Mouse (Mus musculus): ENCODE measurements around the gene Col18a1.
"Not testable (repeated sequence)": the region's sequence is repeated elsewhere in the genome, so short reads cannot be mapped to it uniquely, and the experiment has no call there.

Col18a1 gene

DNA sequence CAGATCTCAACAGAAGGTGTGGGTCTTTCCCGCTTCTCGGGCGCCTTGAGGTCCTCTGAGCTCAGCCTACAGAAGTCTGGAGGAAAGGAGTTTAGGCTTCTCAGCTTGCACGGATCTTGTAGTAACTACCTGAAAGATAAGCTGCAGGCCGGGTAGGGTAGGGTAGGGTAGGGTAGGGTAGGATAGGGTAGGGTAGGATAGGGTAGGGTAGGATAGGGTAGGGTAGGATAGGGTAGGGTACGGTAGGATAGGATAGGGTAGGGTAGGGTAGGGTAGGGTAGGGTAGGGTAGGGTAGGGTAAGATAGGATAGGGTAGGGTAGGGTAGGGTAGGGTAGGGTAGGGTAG is 31.6 kb downstream of the Col18a1 start:
- DNase-seq, result not testable (repeated sequence)

DNA sequence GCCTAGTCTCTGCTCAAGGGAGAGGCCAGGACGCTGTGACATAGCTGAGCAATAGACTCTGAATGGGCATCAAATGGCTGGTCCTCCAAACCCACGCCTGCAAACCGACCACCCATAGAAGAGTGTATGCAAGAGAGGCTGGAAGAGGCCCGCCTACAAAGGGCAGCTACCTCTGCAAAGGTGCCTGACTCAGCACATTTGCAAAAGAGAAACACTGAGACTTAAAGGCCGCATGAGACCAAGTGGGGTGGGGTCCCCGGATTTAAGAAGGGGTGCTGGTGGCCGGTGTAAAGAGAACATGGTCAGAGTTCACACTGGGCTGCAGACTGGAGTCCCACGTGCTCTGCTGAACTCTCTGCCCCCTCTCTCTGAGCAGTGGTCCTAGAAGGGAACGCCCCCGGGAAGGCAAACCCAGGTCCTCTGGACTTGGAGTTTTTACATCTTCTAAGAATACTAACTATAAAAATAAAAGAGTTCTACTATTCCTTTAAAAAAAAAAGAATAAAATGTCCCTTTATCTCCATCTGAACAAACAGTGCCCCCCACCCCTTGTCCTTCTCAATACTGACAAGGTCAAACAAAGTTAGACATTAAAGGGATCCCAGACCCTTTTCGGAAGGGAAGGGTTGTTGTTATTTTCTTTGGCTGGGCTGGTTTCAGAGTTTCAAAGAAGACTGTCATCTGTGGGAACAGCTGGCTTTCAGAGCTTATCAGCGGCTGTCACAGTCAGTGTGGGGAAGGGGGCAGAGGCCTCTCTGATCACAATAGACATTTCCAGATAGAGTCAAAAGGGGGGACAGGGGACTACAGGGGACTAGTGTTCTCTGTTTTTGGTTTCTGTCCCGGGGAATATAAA is 32.2 kb downstream of the Col18a1 start:
- no peak for DNase-seq

DNA sequence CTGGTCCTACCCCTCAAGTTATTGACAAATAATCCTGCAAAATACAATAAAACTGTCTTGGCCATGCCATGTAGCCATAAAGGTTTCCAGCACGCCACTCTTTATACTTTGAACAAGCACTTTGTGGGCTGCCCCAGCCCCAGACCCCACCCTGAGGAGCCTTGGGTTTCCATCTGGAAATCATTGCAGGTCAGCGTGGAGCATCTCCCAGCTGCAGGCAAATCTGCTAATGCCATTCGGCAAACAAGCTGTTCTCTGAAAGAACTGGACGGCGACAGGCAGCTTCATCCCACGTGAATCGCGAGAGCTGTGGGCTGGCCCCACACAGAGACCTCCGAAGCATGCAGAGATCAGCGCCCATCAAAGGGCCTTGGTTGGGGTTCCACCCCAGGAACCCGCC is 34.2 kb downstream of the Col18a1 start:
- DNase-seq, result no peak

DNA sequence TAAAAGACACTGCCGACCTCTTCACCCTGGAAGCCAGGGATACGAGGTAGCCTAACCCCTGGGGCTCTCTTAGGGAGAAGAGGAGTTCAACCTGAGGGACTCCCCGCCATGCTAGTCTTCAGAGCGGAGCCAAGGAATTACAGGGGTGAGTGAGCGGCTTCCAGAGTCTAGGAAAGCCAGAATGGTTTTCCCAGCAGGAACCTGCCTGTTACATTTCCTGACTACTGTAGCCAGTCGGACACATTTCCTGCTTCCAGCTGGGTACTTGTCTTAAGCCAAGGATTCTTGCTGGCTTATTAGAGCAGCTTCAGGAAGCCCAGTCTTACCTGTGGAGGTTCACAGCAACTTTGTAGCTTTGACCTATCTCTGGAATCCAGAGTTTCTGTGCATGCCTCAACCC is 34.8 kb downstream of the Col18a1 start:
- no peak for DNase-seq

DNA sequence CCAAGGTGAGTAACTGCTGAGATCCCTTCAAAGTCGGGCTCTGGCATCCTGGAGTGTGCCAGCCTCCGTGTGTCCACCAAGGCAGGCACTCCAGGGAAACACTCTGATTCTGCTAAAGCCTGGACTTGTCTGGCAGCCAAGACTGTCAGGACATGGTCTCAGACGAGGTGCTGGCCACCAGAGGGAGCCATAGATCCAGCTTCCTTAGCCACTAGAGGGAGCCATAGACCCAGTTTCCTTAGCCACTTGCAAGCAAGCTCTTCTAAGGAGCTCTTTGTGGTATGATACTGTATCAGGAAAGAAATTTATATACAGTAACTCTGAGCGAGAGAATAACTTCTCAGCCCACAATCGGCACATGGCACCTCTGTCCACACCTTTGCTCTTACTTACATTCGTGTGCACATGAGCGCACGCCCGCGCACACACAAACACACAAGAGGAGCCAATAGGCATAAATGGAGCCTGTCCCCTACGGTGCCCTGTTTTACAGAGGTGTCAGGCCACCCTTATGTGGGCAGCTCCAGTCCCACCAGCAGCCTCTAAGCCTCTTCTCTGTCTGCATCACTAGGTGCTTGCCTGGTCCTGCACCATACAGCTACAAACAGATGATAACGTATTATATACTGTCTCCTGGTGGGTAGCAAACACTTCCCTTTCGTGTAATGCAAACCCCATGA is 35.6 kb downstream of the Col18a1 start:
- peak; percentile 92 for DNase-seq

DNA sequence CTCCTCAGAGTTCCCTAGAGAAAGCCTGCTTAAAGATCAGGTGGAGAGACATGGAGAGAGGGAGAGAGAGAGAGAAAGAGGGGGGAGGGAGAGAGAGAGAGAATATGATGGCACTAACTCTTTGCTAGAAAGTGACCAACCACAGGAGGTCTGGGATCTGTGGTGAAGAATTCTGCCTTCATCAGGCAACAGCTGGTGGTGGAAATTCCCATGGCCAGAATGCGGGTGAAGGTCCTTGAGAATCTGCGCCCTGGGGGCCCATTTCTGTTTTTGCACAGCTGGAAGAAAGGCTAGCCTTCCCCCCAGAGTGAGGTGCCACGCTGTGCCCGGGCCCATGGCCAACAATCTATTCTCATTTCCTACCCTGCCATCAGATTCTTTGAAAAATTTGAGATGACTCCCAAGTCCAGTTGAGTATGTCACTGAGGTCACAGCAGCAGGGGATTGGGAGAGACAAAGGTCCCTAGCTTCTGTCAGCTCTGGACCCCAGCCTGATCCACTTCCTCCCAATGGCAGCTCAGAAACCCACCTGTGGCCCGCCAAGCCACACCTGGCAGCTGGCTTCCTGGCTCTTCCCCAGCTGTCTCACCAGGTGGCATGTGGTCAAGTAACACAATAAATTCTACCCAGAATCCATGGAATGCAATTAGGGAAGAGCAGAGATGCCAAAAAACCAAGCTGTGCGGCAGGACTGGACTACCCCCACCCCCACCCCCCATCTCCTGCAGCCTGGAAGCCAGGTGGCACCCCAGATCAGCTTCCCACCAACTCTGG is 36.5 kb downstream of the Col18a1 start:
- no peak for DNase-seq

DNA sequence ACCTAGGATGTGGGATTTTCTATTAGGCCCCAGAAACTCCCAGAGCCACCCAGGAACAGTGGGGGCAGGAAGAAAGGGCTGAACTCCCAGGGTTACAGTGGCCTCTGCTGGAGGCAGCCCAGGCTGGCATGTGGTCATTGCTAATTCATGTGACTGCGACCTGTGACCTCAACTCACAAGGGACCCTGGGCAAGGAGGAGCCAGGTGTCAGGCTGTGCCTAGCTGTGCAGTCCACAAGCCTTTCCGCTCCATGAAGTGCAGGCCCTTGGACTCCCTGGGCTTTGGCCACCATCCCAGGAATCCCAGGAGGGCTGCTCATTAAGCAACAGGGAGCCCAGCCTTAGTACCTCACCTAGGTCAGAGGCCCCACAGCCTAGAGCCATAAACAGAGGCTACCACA is 38.4 kb downstream of the Col18a1 start:
- DNase-seq, result peak; percentile 91 to 96

DNA sequence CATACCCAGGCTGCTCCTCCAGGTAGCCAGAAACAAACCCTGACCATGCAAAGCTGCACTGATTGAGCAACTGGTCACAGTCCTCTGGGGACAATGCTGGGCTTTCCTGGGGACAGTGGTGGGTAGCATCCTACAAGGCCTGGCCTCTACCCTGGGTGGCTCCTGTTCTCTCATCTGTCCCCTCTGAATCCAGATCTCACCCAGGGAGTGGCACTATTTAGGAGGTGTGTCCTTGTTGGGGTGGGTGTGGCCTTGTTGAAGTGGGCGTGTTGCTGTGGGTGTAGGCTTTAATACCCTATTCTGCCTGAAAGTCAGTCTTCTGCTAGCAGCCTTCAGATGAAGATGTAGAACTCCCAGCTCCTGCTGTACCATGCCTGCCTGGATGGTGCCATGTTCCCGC is 39.8 kb downstream of the Col18a1 start:
- peak in 1 of 2 experiments; percentile 26 for DNase-seq

DNA sequence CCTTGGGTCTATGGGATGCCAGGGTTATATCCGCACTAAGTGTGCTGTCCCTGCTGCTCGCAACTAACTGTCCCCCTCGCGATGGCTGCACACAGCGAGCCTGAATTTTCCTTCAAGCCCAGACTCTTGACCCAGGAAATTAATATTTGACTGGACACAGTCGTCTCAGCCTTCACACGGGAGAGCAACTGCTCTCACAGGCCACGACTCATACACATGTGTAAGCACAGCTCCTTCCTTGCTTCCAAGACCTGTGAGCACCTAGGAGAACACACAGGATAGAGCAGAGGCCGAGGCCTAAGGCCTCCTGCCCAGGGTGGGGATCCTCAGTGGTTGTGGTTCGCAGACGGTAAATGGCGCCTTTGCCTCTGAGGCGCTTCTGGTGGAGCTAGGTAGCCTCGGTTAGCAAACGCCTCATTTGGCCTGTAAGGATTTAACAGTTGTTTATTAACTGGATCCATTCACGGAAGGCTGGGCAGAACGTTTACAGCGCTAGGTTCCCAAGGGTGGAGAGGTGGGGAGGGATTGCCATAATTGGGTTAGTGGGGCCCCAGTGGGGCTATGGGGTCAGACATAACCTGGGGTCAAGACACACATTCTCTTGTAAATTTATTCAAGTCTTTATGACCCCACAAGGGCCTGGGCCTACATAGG is 41.1 kb downstream of the Col18a1 start:
- peak; percentile 71 to 83 for DNase-seq

DNA sequence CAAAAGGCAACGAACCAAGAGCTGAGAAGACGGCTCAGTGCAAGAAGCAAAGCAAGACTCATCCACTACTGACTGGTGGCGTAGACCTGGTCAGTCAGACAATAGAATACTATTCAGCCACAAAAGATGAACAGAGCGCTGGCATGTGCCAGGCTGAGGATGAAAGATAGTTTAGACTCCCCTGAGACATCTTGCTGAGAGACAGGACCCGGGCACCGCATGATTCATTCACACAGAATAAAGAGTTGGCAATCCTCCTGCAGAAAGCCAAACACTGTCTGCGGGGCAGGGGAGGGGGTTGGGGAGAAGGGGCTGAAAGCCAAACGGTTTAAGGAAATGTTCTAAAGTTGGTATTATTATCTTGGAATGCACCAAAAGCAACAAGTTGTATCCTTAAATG is 42.4 kb downstream of the Col18a1 start:
- no peak for DNase-seq

DNA sequence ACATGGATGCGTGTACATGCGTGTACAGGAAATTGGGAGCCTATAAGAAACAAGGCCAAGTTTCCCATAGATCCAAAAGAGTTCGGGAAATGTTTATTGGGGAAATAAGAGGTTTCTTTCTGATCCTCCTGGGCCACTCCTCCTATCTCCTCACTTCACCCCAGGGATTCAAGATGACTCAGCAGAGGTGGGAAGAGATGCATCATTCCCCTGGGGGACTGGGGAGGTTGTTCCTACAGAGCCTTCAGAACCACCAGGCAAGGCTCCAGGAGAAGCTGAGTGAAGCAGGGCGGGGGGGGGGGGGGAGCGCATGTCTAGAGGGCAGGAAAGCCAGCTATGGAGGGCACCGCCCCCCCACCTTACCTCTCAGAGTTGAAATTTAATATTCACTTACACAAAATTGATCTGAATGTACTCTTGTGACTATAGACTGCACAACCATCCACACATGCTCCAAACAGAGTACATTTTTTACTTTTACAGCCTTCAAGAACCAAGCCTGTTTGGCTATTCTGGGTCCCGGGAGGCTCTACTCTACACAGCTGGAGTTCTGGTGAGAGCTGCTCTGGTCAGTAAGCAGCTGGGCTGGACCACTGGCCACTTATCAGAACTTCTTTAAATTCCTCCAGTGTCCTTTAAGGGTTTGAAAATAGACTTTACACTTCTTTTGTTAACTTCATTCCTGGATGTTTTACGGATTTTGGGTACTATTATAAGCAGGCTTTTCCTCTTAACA is 44.9 kb downstream of the Col18a1 start:
- DNase-seq, result no peak

DNA sequence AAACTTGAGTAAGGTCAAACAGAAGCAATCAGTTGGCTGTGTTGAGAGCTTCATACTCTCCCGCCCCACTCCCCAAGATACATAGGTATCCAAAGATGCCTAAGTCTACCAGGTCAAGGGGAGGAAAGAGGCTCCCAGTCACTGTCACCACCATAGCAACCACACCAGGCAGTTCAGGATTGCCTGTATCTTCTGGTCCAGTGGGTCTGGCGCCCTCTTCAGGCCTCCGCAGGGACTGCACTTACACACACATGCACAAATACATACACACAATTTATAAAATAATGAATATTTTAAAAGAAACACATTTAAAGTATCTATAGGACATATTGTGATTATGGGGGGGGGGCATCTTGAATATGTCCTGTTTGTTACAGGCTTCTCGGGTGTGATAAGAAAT is 45.8 kb downstream of the Col18a1 start:
- DNase-seq, result no peak

DNA sequence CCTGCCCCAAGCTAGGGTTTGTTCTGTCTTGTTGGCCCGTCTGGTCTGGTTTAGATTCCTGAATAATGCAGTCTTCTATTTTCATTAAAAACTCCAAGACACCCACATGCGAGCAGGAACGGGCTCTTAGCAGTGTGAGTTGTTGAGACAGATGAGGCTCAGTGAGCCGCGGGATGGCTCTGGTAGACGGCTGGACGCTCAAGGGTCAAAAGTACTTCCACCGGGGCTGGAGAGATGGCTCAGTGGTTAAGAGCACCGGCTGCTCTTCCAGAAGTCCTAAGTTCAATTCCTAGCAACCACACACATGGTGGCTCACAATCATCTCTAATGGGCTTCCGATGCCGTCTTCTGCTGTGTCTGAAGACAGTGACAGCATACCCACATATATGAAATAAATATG is 46.9 kb downstream of the Col18a1 start:
- peak; percentile 60 to 61 for DNase-seq

DNA sequence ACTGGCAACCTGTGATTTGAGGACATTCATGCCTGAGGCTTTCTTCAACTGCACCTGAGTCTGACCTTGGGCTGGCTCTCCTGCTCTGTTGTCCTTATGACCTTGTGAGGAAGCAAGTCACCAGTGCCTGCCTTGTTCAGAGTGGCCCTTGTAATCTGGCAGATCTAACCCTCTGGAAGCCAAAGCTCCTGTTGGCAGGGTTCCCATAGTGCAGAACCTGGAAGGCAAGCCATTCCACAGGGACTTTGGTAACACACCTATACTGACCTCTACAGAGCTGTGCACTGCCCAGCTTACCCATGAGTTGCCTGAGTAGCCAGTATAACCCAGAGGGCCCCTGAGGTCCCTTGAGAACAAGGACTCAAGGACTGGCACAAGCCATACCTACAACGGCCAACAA is 48.0 kb downstream of the Col18a1 start:
- DNase-seq, result peak; percentile 86 to 91

DNA sequence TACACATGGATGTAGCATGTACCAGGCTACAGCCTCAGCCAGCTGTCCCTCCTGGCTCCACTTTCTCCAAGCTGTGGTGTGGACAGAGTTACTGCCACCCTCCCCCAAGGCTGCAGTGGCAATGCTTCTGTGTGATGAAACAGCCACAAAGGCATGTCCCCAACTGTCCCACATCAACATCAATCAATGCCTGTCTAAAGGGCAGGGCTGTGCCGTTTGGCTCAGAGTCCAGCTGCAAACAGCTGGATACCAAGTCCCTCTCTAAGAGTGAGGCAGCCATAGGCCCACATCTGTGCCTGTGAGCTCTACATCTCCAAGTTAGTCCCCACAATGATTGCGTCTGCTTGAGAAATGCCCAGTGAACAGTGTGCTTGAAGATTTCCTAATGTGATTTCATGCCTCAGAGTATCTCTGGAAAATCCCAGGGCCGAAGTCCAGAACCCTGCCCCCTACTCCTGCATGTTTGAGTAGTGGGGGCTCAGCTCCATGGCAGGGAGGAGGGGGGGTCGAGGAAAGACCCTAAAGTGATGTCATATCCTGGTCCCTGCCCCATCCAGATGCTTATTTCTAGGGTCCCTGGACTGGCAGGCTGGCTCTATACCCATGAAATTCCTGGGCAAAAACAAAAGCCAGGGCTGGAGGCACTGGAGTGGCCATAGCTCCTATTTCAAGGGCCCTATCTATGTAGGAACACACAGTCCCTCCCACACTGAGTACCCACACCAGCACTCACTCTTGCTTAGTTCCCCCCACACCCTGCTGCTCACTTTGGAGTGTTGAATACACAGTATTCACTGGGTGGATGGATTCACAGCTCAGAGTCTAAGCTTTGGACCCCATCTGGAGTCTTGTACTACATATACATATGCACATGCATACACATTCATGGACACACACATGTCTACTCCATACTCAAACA is 49.6 kb downstream of the Col18a1 start:
- DNase-seq, result peak in 1 of 2 experiments; percentile 34

DNA sequence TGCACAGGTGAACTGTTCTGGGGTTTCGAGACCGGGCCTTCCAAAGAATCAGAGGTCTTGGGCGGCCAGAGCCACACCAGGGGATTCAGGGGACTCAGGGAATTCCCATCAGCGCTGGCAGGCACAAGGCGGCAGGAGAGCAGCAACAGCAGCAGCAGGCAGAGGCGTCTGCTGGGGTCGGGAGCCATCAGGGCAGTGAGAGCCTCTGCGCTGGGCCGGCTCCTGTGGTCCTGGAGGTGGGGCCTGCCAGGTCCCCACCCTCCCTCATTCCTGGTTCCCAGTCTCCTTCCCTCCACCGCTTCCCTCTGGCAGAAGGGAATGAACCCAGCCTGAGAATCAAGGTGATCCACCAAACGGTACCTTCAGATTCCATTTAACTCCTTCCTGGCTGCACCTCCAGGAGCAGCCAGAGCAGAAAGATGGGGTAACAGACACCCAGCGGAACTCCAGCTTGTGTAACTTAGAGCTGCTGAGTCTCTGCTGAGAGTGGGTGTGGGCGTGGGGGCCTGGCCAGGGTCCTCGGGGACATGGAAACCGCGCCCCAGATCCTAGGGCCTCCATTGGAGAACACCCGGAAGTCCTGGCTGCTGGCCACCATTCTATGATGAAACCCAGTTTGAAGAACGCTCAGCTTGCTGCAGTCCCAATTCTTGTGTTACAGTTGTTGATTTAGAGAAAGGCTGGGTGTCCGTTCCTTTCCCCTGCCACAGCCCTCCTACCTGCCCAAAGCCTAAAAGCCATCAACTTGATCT is 52.7 kb downstream of the Col18a1 start:
- peak; percentile 55 to 64 for DNase-seq

DNA sequence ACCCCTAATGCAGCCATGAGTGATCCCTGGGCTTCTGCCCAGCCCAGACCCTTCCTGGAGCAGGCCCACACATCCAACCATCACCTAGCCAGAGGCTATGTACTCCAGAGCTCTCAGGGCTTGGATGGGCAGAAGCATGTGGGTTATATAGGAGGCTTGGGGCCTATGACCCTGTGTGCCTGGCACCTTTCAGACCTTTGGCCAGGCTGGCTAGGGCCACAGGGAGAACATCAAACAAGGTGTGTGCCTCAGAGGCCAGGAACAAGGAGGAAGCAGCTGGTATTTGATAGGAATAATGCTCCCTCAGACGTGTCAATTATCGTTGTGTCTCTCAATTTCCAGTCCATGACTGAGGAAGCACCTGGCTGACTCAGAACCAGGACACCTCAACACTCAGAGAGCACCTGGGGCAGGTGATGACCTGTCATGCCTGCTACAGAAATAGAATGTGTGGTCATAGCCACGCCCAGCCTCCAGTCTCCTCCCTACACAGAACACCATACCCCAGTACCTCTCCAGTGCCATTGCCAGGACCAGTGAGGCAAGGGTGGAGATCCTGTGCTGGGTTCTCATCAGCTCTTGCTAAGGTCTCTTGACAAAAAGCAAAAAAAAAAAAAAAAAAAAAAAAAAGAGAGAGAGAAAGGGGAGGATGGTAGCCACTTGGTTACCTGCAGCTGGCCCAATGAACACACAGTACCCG is 54.6 kb downstream of the Col18a1 start:
- DNase-seq, result no peak

DNA sequence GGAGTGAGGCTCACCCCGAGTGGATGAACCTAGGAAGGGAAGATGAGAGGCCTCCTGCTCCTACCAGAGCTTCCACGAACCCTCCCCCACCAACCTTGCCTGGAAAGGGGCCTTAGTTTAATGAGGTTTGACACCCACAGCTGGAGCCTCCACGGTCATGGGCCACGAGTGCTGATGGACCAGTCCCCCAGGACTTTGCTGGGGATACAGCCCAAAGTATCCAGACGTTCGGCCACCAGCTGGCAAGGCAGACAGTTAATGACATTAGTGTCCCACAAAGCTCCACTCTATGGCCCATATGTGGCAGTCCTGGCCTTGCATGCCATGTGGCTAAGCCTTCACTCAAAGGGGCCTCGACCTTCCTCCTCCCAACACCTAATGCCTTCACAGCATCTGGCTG is 55.5 kb downstream of the Col18a1 start:
- DNase-seq, result no peak

DNA sequence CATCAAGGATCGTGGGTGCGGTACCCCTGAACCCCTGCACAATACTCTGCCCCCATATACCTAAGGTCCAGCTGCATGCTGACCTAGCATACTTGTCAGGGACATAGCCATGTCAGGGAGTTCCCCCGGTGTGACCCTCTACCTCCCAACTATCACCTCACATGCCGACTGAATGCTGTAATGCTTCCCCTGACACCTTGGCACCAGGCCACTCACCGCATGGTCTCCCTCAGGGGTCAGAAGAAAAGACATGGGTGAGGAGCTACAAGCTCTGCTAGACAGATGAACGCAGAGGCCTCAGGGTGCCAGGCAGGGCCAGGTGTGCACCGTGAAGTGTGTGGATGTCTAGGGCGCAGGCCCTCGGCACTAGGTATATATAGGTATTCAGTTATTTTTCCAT is 56.3 kb downstream of the Col18a1 start:
- DNase-seq, result peak; percentile 78 to 81

DNA sequence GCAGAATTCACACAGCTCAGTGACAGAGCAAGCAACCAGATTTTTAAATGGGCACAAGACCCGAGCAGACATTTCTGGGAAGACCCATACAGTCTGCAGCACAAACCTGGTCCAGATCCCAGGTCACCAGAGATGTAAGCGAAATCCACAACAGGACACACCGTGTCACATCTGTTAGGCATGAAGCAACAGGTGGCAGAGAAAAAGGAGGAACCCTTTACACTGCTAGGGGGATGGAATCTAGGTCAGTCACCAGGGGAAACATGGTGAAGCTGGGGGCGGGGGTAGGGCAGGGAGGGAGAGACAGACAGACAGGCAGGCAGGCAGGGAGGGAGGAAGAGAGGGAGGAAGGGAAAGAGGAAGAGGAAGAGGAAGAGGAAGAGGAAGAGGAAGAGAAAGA is 58.2 kb downstream of the Col18a1 start:
- no peak for DNase-seq
